Mouse (Mus musculus) bone marrow macrophage, adult 2 months (primary cell): Measurements from ENCODE around the gene Cx3cl1.

Experiments used
- CTCF ChIP-seq: IDR thresholded peaks from 2 replicates; pipeline ENCODE4 v1.5.1; 2012; ENCODE audit warnings: low read depth, mild to moderate bottlenecking, low read length, moderate library complexity
- POLR2A ChIP-seq: IDR thresholded peaks from 2 replicates; pipeline ENCODE4 v1.6.1; 2012; ENCODE audit warnings: mild to moderate bottlenecking, low read depth, low read length, borderline replicate concordance

GRCm38 (mm10) chr8:94770945-94771344 lies 864 bp upstream of the Cx3cl1 start:
- TF ChIP-seq CTCF (no peak), POLR2A (no peak)
